Mouse (Mus musculus): Measurements from ENCODE around the gene Gm17174. TPM values are rescaled to one million over a fixed set of nuclear protein-coding genes. Genes with fewer than 3 reads are reported as not detected.

The Gm17174 gene
- not detected for polyA plus RNA-seq (2017; shearing (Covaris generic))

DNA sequence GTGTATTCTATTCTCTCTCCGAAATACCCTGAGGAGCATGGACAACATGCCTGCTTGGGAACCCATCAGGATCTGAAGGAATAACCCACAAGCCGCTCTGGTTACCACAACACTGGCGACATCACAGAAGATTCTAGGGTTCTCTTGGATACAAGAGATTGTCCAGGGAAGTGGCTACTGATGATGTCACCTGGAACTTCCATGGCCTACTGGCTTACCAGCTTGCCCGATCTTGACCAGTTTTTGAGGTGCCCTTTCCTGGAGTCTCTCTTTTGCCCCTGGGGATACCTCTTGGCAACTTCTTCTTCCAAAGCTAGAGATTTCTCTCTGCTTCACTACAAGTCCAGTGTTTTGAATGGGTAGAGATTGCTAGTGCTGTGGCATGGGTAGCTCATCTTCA lies at the start of gene Gm17174:
Gene Gm17174 (minus strand): TSS at position 101 of the 400 bp plus-strand sequence.

DNA sequence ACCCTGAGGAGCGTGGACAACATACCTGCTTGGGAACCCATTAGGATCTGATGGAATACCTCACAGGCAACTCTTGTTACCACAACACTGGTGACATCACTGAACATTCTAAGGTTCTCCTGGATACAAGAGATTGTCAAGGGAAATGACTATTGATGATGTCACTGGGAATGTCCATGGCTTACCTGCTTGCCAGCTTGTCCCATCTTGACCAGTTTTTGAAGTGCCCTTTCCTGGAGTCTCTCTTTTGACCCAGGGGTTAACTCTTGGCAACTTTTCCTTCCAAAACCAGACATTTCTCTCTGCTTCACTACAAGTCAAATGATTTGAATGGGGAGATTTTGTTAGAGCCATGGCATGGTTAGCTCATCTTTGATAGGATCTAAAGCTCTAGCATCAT lies 43.6 kb upstream of the Gm17174 start, which contains the start of gene Gm4181:
Gene Gm4181 (minus strand): TSS at position 101 of the 400 bp plus-strand sequence.

DNA sequence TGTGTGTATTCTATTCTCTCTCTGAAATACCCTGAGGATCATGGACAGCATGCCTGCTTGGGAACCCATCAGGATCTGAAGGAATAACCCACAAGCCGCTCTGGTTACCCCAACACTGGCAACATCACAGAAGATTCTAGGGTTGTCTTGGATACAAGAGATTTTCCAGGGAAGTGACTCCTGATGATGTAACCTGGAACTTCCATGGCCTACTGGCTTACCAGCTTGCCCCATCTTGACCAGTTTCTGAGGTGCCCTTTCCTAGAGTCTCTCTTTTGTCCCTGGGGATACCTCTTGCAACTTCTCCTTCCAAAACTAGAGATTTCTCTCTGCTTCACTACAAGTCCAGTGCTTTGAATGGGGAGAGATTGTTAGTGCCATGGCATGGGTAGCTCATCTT lies 19.3 kb upstream of the Gm17174 start, which contains the start of gene Gm17078:
Gene Gm17078 (minus strand): TSS at position 101 of the 400 bp plus-strand sequence.

DNA sequence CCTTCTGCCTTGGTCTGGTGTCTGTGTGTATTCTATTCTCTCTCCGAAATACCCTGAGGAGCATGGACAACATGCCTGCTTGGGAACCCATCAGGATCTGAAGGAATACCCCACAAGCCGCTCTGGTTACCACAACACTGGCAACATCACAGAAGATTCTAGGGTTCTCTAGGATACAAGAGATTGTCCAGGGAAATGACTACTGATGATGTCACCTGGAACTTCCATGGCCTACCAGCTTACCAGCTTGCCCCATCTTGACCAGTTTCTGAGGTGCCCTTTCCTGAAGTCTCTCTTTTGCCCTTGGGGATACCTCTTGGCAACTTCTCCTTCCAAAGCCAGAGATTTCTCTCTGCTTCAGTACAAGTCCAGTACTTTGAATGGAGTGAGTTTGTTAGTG lies 18.0 kb downstream of the Gm17174 start, which contains the start of gene Gm17175:
Gene Gm17175 (minus strand): TSS at position 101 of the 400 bp plus-strand sequence.

DNA sequence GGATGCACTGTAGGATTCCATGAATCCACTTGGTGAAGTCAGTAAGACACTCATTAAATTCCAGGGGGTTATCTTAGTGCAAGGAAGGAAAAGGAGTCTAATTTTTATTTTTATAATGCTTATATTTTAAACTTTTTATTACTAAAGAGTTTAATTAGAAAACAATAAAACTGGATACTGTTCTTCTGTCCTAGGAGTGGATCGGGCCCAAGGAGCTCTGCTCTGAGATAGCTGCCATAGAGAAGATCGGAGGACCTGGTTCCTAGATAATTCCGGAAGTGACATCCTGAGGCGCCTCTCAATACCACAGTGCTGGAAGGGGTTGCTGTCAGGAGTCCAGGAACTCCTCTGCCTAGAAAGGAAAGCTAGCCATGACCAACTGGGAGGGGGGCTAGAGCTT lies 39.4 kb downstream of the Gm17174 start, which contains the start of gene Gm5622:
Gene Gm5622 (plus strand): TSS at position 301 of the 400 bp plus-strand sequence.

Other genes starting within 250 kb of the Gm17174 start
- gene Gm7247, start 230.4 kb downstream of the Gm17174 start, polyA plus RNA-seq (2017; shearing (Covaris generic)), result not detected
- 0.04 TPM for gene Vmn2r88, start 181.3 kb downstream of the Gm17174 start, polyA plus RNA-seq (2017; shearing (Covaris generic))
- not detected for gene Vmn2r89, start 140.3 kb downstream of the Gm17174 start, polyA plus RNA-seq (2017; shearing (Covaris generic))
- gene Gm5622, start 39.3 kb downstream of the Gm17174 start, polyA plus RNA-seq (2017; shearing (Covaris generic)), result not detected
- not detected for gene Gm17175, start 18.1 kb downstream of the Gm17174 start, polyA plus RNA-seq (2017; shearing (Covaris generic))
- not detected for gene Gm17078, start 19.2 kb upstream of the Gm17174 start, polyA plus RNA-seq (2017; shearing (Covaris generic))
- not detected for gene Gm4181, start 43.5 kb upstream of the Gm17174 start, polyA plus RNA-seq (2017; shearing (Covaris generic))
- not detected for gene Gm17079, start 103.3 kb upstream of the Gm17174 start, polyA plus RNA-seq (2017; shearing (Covaris generic))
- not detected for gene Gm5800, start 125.0 kb upstream of the Gm17174 start, polyA plus RNA-seq (2017; shearing (Covaris generic))
- not detected for gene Ang4, start 181.5 kb upstream of the Gm17174 start, polyA plus RNA-seq (2017; shearing (Covaris generic))
- not detected for gene AY358078, start 207.9 kb upstream of the Gm17174 start, polyA plus RNA-seq (2017; shearing (Covaris generic))

Data from CD4-positive, CD25-positive, alpha-beta regulatory T cell (primary cell).